Mouse (Mus musculus): ENCODE results near the gene Srgap1. TPM values are rescaled to one million over a fixed set of nuclear protein-coding genes. Genes with fewer than 3 reads are reported as not detected.
A peak's percentile ranks its signal among the peaks of the same experiment; 100 is the strongest.

Gene Srgap1
- total and polyA plus RNA-seq, 2 experiments from 2014 or later = 18.8 to 24.4 TPM

GRCm38 (mm10) chr10:121931909-121932308 lies 115.2 kb downstream of the Srgap1 start:
- Histone ChIP-seq H3K4me3 (ENCODE audit: low read length) (no peak overlapping the region), H3K4me2 (ENCODE audit: low read depth, low read length) (no peak overlapping the region), H3K27ac (no peak overlapping the region), H3K27me3 (ENCODE audit: insufficient read depth, low read length) (no peaks in the 10 kb centered on the region), H3K9ac (replicated peaks; ENCODE audit: low read length) (no peak overlapping the region), H3K9me3 (ENCODE audit: low read length) (no peaks in the 10 kb centered on the region), H3K4me1 (ENCODE audit: insufficient read depth, low read length) (no peaks in the 10 kb centered on the region), H3K36me3 (ENCODE audit: insufficient read depth, low read length) (no peaks in the 10 kb centered on the region)
- no peak for ATAC-seq
- WGBS = 61% methylated on average over 14 of the region's 14 CpGs
- no peak for TF ChIP-seq CTCF (IDR thresholded peaks at IDR 0.05; ENCODE audit: low read depth)
- no peak for DNase-seq (ENCODE audit: low spot score)

DNA sequence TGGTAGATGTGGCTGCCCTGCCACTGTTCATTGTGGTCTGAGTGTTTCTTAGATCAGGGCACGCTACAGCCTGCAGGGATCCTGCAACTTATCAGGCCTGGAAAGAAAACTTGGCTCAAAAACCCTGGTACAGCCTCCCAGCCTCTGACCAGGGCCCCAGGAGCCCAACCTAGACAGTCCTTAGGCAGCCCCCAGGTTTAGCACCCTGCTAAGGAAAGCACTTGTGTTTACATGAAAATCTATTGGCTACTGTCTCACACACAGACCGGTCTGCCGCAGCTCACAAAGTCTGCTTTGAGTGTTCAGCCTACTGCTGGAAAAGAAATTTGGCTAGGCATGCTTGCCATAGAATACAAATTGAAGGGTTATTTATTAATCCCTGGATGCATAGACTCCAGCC lies 121.0 kb downstream of the Srgap1 start:
- TF ChIP-seq CTCF (IDR thresholded peaks at IDR 0.05; ENCODE audit: low read depth) = no peak
- ATAC-seq (no peak), DNase-seq (ENCODE audit: low spot score) (no peak)
- Histone ChIP-seq H3K27me3 (ENCODE audit: insufficient read depth, low read length) (no peaks in the 10 kb centered on the region), H3K4me3 (ENCODE audit: low read length) (no peak overlapping the region), H3K4me2 (ENCODE audit: low read depth, low read length) (no peak overlapping the region), H3K27ac (peak overlapping the region; percentile 3; the same call in 1 of the 2 replicates), H3K9ac (replicated peaks; ENCODE audit: low read length) (no peak overlapping the region), H3K4me1 (ENCODE audit: insufficient read depth, low read length) (no peaks in the 10 kb centered on the region), H3K9me3 (ENCODE audit: low read length) (no peaks in the 10 kb centered on the region), H3K36me3 (ENCODE audit: insufficient read depth, low read length) (peaks cover 12% of the 10 kb centered on the region)
- 42% methylated on average over 3 of the region's 3 CpGs for WGBS

- H3K4me1 ChIP-seq (ENCODE audit: insufficient read depth, low read length) = no peaks in the 10 kb centered on the region
- H3K27me3 ChIP-seq (ENCODE audit: insufficient read depth, low read length) = no peaks in the 10 kb centered on the region
- H3K27ac ChIP-seq = no peak overlapping the region
- DNase-seq (ENCODE audit: low spot score) (no peak), ATAC-seq (no peak)
- no peak overlapping the region for H3K4me2 ChIP-seq (ENCODE audit: low read depth, low read length)
- no peak for TF ChIP-seq CTCF (IDR thresholded peaks at IDR 0.05; ENCODE audit: low read depth)
- 67% methylated on average over 8 of the region's 8 CpGs for WGBS
- peaks cover 8% of the 10 kb centered on the region; the same call in 1 of the 2 replicates for H3K36me3 ChIP-seq (ENCODE audit: insufficient read depth, low read length)
- H3K9me3 ChIP-seq (ENCODE audit: low read length) = no peaks in the 10 kb centered on the region
- no peak overlapping the region for H3K4me3 ChIP-seq (ENCODE audit: low read length)
- H3K9ac ChIP-seq (replicated peaks; ENCODE audit: low read length) = no peak overlapping the region
Observed at GRCm38 (mm10) chr10:121919016-121919415, 128.1 kb downstream of the Srgap1 start.

GRCm38 (mm10) chr10:121918579-121918978 lies 128.5 kb downstream of the Srgap1 start:
- no peak for TF ChIP-seq CTCF (IDR thresholded peaks at IDR 0.05; ENCODE audit: low read depth)
- H3K9me3 ChIP-seq (ENCODE audit: low read length) = no peaks in the 10 kb centered on the region
- no peaks in the 10 kb centered on the region for H3K27me3 ChIP-seq (ENCODE audit: insufficient read depth, low read length)
- H3K36me3 ChIP-seq (ENCODE audit: insufficient read depth, low read length) = peaks cover 8% of the 10 kb centered on the region; the same call in 1 of the 2 replicates
- DNase-seq (ENCODE audit: low spot score) (peak; percentile 51), ATAC-seq (peak; percentile 59)
- no peaks in the 10 kb centered on the region for H3K4me1 ChIP-seq (ENCODE audit: insufficient read depth, low read length)
- no peak overlapping the region for H3K9ac ChIP-seq (replicated peaks; ENCODE audit: low read length)
- 71% methylated on average over 3 of the region's 3 CpGs for WGBS
- H3K4me2 ChIP-seq (ENCODE audit: low read depth, low read length) = no peak overlapping the region
- H3K27ac ChIP-seq = no peak overlapping the region
- no peak overlapping the region for H3K4me3 ChIP-seq (ENCODE audit: low read length)

DNA sequence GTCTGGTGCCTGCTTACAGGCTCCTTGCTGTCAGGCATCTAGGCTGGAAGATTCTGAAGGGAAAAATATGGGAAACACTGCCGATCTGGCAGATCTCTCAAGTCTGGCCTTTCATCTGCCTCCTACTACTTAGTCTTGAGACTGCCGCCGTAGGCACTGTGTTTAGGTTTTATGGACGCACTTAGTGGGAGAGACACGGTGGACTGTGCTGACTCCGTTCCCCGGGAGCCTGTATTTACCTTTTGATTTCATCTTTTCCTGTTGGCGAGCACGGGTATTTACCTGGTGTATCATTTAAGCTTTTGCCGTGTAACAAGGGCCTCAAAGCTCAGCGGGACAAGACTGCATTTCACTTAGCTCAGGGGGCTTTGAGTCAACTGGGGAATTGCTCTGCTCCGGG lies 131.6 kb downstream of the Srgap1 start:
- WGBS = 87% methylated on average over 12 of the region's 12 CpGs
- no peaks in the 10 kb centered on the region for H3K4me1 ChIP-seq (ENCODE audit: insufficient read depth, low read length)
- H3K27me3 ChIP-seq (ENCODE audit: insufficient read depth, low read length) = no peaks in the 10 kb centered on the region
- no peak overlapping the region for H3K9ac ChIP-seq (replicated peaks; ENCODE audit: low read length)
- ATAC-seq (no peak), DNase-seq (ENCODE audit: low spot score) (no peak)
- TF ChIP-seq CTCF (IDR thresholded peaks at IDR 0.05; ENCODE audit: low read depth) = no peak
- H3K36me3 ChIP-seq (ENCODE audit: insufficient read depth, low read length) = no peaks in the 10 kb centered on the region
- no peak overlapping the region for H3K4me3 ChIP-seq (ENCODE audit: low read length)
- H3K9me3 ChIP-seq (ENCODE audit: low read length) = no peaks in the 10 kb centered on the region
- H3K27ac ChIP-seq = no peak overlapping the region
- H3K4me2 ChIP-seq (ENCODE audit: low read depth, low read length) = no peak overlapping the region

DNA sequence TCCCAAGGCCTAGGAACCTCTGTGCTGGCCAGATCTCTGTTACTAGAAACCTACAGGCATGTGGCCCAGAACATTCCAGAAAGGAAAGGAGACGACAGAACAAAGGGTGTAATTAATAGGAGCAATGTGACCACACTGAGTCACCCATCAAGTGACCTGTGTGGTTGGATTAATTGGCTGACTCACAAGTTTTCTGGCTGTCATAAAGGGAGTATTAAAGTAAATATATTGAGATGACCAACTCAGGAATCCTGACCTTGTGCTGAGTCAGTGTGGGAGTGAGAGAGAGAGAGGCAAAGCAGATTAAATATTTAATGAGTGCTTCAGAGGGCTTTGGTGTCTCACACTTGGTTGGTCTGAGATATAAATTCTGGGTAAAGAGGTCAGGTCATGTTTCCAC lies 143.0 kb downstream of the Srgap1 start:
- ATAC-seq = no peak
- TF ChIP-seq CTCF (IDR thresholded peaks at IDR 0.05; ENCODE audit: low read depth) = no peak
- H3K27ac ChIP-seq = no peak overlapping the region
- no peaks in the 10 kb centered on the region for H3K9me3 ChIP-seq (ENCODE audit: low read length)
- no peak for DNase-seq (ENCODE audit: low spot score)
- WGBS = 30% methylated on average over 1 of the region's 1 CpGs
- no peak overlapping the region for H3K4me3 ChIP-seq (ENCODE audit: low read length)
- H3K4me2 ChIP-seq (ENCODE audit: low read depth, low read length) = no peak overlapping the region
- no peaks in the 10 kb centered on the region for H3K27me3 ChIP-seq (ENCODE audit: insufficient read depth, low read length)
- no peaks in the 10 kb centered on the region for H3K36me3 ChIP-seq (ENCODE audit: insufficient read depth, low read length)
- no peaks in the 10 kb centered on the region for H3K4me1 ChIP-seq (ENCODE audit: insufficient read depth, low read length)
- no peak overlapping the region for H3K9ac ChIP-seq (replicated peaks; ENCODE audit: low read length)

GRCm38 (mm10) chr10:121902651-121903050 lies 144.5 kb downstream of the Srgap1 start:
- TF ChIP-seq CTCF (IDR thresholded peaks at IDR 0.05; ENCODE audit: low read depth) = no peak
- no peak overlapping the region for H3K4me3 ChIP-seq (ENCODE audit: low read length)
- DNase-seq (ENCODE audit: low spot score) = no peak
- no peak overlapping the region for H3K27ac ChIP-seq
- 86% methylated on average over 8 of the region's 8 CpGs for WGBS
- H3K4me2 ChIP-seq (ENCODE audit: low read depth, low read length) = no peak overlapping the region
- no peaks in the 10 kb centered on the region for H3K4me1 ChIP-seq (ENCODE audit: insufficient read depth, low read length)
- ATAC-seq = no peak
- no peaks in the 10 kb centered on the region for H3K27me3 ChIP-seq (ENCODE audit: insufficient read depth, low read length)
- H3K36me3 ChIP-seq (ENCODE audit: insufficient read depth, low read length) = no peaks in the 10 kb centered on the region
- H3K9ac ChIP-seq (replicated peaks; ENCODE audit: low read length) = no peak overlapping the region
- no peaks in the 10 kb centered on the region for H3K9me3 ChIP-seq (ENCODE audit: low read length)
